Mouse (Mus musculus): ENCODE measurements at regions not wholly inside any gene's neighbourhood (a gene's known extent, or its start where the extent isn't known, plus 50 kb on each side); places are given as distances from the start of the nearest gene placed in this dataset.
A peak's percentile ranks its signal among the peaks of the same experiment; 100 is the strongest.

- DNase-seq (ENCODE audit: low spot score in 2 of 2) = peak; percentile 42 to 62
Measured at GRCm38 (mm10) chr13:24527812-24528531, 54.0 kb upstream of the Ripor2 start.
